Mouse (Mus musculus) embryonic facial prominence, embryonic 11.5 days (tissue): ENCODE measurements around the gene Nat14. TPM values are rescaled to one million over a fixed set of nuclear protein-coding genes. Genes with fewer than 3 reads are reported as not detected.

Source experiments
- ATAC-seq: fragments of 200-750 bp; cut with Nextera tagmentation; replicated peaks from 2 replicates; pipeline ENCODE4 v1.8.0; 2017; ENCODE audit warnings: low read depth; ENCODE audit not compliant: insufficient number of reproducible peaks, low FRiP score, low TSS enrichment
- DNase-seq: peaks from one replicate; pipeline ENCODE4 v3.0.0-alpha.2; 2015; ENCODE audit warnings: low spot score
- H3K27ac ChIP-seq: fragments of 300-500 bp; sonication (generic); replicated peaks from 2 replicates; pipeline ENCODE4 v1.5.1; 2014; ENCODE audit warnings: mild to moderate bottlenecking, low read depth, low read length, control low read depth
- H3K27me3 ChIP-seq: fragments of 300-500 bp; sonication (generic); 2 replicates; pipeline ENCODE4 v1.6.1; 2014; ENCODE audit warnings: mild to moderate bottlenecking, low read length, moderate library complexity, mixed read lengths; ENCODE audit not compliant: control insufficient read depth, insufficient read depth
- H3K36me3 ChIP-seq: fragments of 300-500 bp; sonication (generic); replicated peaks from 2 replicates; pipeline ENCODE4 v1.6.1; 2014; ENCODE audit warnings: low read depth, mild to moderate bottlenecking, low read length, moderate library complexity, mixed read lengths; ENCODE audit not compliant: control insufficient read depth, insufficient read depth
- H3K4me1 ChIP-seq: fragments of 300-500 bp; sonication (generic); 2 replicates; pipeline ENCODE4 v1.6.1; 2014; ENCODE audit warnings: low read length, mixed read lengths; ENCODE audit not compliant: control insufficient read depth, insufficient read depth
- H3K4me2 ChIP-seq: fragments of 300-500 bp; sonication (generic); 2 replicates; pipeline ENCODE4 v1.6.1; 2014; ENCODE audit warnings: low read depth, mild to moderate bottlenecking, control low read depth, low read length, moderate library complexity
- H3K4me3 ChIP-seq: fragments of 300-500 bp; sonication (generic); 2 replicates; pipeline ENCODE4 v1.5.1; 2014; ENCODE audit warnings: low read depth, low read length, control low read depth
- H3K9ac ChIP-seq: fragments of 300-500 bp; sonication (generic); replicated peaks from 2 replicates; pipeline ENCODE4 v1.6.1; 2014; ENCODE audit warnings: mild to moderate bottlenecking, control low read depth, low read length
- H3K9me3 ChIP-seq: fragments of 300-500 bp; sonication (generic); replicated peaks from 2 replicates; pipeline ENCODE4 v1.6.1; 2016; ENCODE audit warnings: mild to moderate bottlenecking, low read length, inconsistent platforms, mixed read lengths; ENCODE audit not compliant: control insufficient read depth
- WGBS: fragments of 180-500 bp; shearing (Covaris S2); extraction: QIAGEN DNeasy Blood & Tissue Kit; methylation state at CpG from one replicate; pipeline ENCODE4 v1.1.7; 2014; 5-methylcytosine and 5-hydroxymethylcytosine counted together
- polyA plus RNA-seq: library from polyadenylated mRNA; unstranded; fragments of >200 nt; fragmentation: Nextera tagmentation; extraction: Ambion mirVana; gene quantifications from 2 replicates; pipeline ENCODE4 v1.2.1, GENCODE M21; 2014

Nat14 gene
- polyA plus RNA-seq, 1 experiment from 2014 or later: 2.8 TPM

GRCm38 (mm10) chr7:4898851-4899648 is 22.8 kb upstream of the Nat14 start:
- Histone ChIP-seq H3K9ac (no peak overlapping the region; the same call in 1 of the 2 replicates), H3K36me3 (no peaks in the 10 kb centered on the region), H3K27me3 (peaks cover 2% of the 10 kb centered on the region), H3K4me2 (peak overlapping the region; percentile 36), H3K27ac (no peak overlapping the region), H3K9me3 (no peaks in the 10 kb centered on the region), H3K4me3 (peak overlapping the region; percentile 19; the same call in 1 of the 2 replicates), H3K4me1 (no peaks in the 10 kb centered on the region)
- DNase-seq (no peak), ATAC-seq (peak; percentile 47; the same call in 1 of the 2 replicates)
- 16% methylated on average over 15 of the region's 18 CpGs for WGBS

DNA sequence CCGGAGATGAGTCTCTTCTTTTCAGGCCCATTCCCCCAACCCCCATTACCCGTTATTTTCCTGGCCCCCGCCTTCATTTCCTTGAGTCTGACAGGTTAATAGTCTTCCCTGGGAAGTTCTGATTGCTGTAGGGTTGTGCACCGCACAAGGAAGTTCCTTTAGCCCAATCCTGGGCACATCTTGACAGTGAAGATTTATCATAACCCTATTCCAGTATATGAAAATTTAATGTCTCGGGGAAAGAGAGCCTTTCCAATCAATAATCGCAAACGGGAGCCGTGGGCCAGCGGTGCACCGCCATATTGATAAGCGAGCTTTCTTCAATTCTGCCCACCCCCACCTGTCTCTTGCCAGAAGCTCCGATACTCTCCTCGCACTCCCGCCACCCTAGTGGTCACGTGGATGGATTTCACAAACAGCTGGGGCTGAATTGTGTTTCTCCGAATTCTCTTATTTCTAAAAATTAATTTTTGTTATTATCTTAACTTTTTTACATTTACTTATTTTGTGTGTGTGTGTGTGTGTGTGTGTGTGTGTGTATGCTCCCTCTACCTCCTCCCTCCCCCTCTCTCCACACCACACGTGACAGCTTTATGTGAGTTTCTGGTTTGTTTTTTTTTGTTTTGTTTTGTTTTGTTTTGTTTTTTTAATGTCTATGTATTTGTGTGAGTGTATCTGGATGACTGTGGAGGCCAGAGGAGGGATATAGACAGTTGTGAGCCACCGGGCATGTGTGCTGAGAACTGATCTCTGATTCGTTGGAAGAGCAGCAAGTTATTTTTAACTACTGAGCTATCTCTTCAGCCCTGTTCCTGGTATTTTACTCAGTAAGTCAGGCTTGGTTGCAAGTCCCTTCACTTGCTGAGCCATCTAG is 21.9 kb upstream of the Nat14 start:
- H3K27ac ChIP-seq: no peak overlapping the region
- DNase-seq: peak; percentile 45
- peak overlapping the region; percentile 19; the same call in 1 of the 2 replicates for H3K4me3 ChIP-seq
- no peaks in the 10 kb centered on the region for H3K4me1 ChIP-seq
- H3K36me3 ChIP-seq: no peaks in the 10 kb centered on the region
- no peaks in the 10 kb centered on the region for H3K9me3 ChIP-seq
- H3K9ac ChIP-seq: peak overlapping the region; percentile 25; the same call in 1 of the 2 replicates
- peaks cover 2% of the 10 kb centered on the region for H3K27me3 ChIP-seq
- 5% methylated on average over 19 of the region's 19 CpGs for WGBS
- H3K4me2 ChIP-seq: peak overlapping the region; percentile 36
- no peak for ATAC-seq

GRCm38 (mm10) chr7:4900523-4900851 is 21.3 kb upstream of the Nat14 start:
- H3K9ac ChIP-seq: no peak overlapping the region
- H3K36me3 ChIP-seq: no peaks in the 10 kb centered on the region
- no peak overlapping the region for H3K4me3 ChIP-seq
- DNase-seq (no peak), ATAC-seq (no peak)
- WGBS: 22% methylated on average over 11 of the region's 11 CpGs
- H3K27ac ChIP-seq: no peak overlapping the region
- no peaks in the 10 kb centered on the region for H3K9me3 ChIP-seq
- no peak overlapping the region for H3K4me2 ChIP-seq
- no peaks in the 10 kb centered on the region for H3K4me1 ChIP-seq
- H3K27me3 ChIP-seq: peaks cover 2% of the 10 kb centered on the region

- no peak overlapping the region for H3K4me3 ChIP-seq
- H3K36me3 ChIP-seq: no peaks in the 10 kb centered on the region
- ATAC-seq (no peak), DNase-seq (peak; percentile 45)
- no peak overlapping the region for H3K27ac ChIP-seq
- H3K9me3 ChIP-seq: no peaks in the 10 kb centered on the region
- no peak overlapping the region for H3K4me2 ChIP-seq
- H3K27me3 ChIP-seq: peaks cover 2% of the 10 kb centered on the region
- no peaks in the 10 kb centered on the region for H3K4me1 ChIP-seq
- H3K9ac ChIP-seq: no peak overlapping the region
- 56% methylated on average over 8 of the region's 8 CpGs for WGBS
These were observed 20.7 kb upstream of the Nat14 start for GRCm38 (mm10) chr7:4901171-4901570.

DNA sequence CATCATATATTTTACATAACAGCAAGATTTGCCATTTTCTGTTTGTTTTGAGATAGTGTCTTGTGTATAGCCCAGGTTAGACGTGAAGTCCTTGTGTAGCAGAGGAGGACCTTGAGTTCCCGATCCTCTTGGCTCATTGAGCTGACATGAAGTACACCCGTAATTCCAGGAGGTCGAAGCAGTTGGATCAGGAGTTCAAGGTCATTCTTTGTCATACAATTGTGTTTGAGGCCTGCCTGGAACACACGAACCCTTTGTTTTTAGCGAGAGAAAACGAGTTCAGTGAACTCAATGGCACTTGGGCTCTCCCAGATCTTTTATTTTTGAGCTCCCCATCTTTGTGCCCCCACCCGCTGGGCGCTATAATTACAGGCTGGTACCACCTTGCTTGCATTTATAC is 19.4 kb upstream of the Nat14 start:
- no peaks in the 10 kb centered on the region for H3K4me1 ChIP-seq
- peaks cover 2% of the 10 kb centered on the region for H3K27me3 ChIP-seq
- no peak overlapping the region for H3K27ac ChIP-seq
- H3K4me2 ChIP-seq: no peak overlapping the region
- H3K9ac ChIP-seq: no peak overlapping the region
- H3K4me3 ChIP-seq: no peak overlapping the region
- no peaks in the 10 kb centered on the region for H3K9me3 ChIP-seq
- ATAC-seq: no peak
- no peaks in the 10 kb centered on the region for H3K36me3 ChIP-seq
- no peak for DNase-seq
- WGBS: 82% methylated on average over 9 of the region's 9 CpGs

- no peak within 1 kb of the TSS for H3K4me2 ChIP-seq
- no peak within 1 kb of the TSS for H3K4me3 ChIP-seq
- no peaks in the 10 kb centered on the region for H3K27me3 ChIP-seq
- DNase-seq (no peak), ATAC-seq (0 out of 2 replicates have a peak, but pooled peaks have one; percentile 37)
- no peak within 1 kb of the TSS for H3K9ac ChIP-seq
- H3K4me1 ChIP-seq: no peaks in the 10 kb centered on the region
- no peak within 1 kb of the TSS for H3K27ac ChIP-seq
- 69% methylated on average over 10 of the region's 10 CpGs for WGBS
- H3K36me3 ChIP-seq: no peaks in the 10 kb centered on the region
- no peaks in the 10 kb centered on the region for H3K9me3 ChIP-seq
These were observed 15.3 kb upstream of the Nat14 start, which contains the start of gene Gm36210 for GRCm38 (mm10) chr7:4906466-4906950. TSS of gene Gm36210 (minus strand) at chr7:4906516.

DNA sequence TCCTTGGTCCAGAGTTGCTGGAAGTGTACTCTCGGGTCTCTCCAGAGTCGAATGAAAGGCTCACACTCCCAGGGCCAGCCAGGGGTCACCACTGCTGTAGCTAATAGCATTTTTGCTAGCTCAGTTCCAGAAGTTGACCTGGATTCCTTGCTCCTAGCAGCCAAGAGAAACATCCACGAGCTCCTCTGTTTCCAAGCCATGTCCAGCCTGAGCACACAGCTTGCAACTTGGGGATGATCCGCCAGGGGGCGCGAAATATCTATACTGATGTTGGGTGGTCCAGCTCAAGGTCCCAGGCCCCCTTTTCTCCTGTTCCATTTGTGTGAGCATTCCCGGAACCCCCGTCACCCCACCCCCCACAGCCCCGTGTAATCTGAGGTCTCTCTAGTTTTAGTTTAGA is 10.3 kb upstream of the Nat14 start:
- Histone ChIP-seq H3K27me3 (no peaks in the 10 kb centered on the region), H3K9ac (no peak overlapping the region), H3K4me2 (no peak overlapping the region), H3K36me3 (no peaks in the 10 kb centered on the region), H3K27ac (no peak overlapping the region), H3K4me3 (no peak overlapping the region), H3K4me1 (no peaks in the 10 kb centered on the region), H3K9me3 (no peaks in the 10 kb centered on the region)
- ATAC-seq (no peak), DNase-seq (peak; percentile 81)
- 41% methylated on average over 9 of the region's 9 CpGs for WGBS
